Mouse (Mus musculus): ENCODE measurements around the gene Itprid2. TPM values are rescaled to one million over a fixed set of nuclear protein-coding genes. Genes with fewer than 3 reads are reported as not detected.

Gene Itprid2
- polyA plus RNA-seq, 1 experiment from 2014 or later, result 5.1 TPM

DNA sequence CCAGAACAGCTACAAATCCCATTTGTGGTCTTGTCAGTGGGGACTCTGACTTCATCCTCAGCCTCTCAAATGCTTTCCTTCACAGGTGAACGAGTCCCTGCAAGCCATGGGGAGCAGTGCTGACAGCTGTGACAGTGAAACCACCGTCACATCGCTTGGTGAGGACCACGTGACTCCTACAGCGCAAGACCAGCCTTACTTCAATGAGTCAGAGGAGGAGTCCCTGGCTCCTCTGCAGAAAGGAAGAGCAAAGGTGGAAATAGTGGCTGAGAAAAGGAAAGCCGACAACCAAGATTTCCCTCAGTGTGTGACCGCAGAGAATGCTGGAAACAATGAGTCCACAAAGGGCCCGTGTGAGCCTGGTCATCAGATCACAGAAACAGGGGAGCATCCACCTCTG, 21.9 kb downstream of the Itprid2 start:
- Histone ChIP-seq H3K4me3 (replicated peaks; ENCODE audit: low read depth, low read length) (no peak overlapping the region), H3K4me2 (ENCODE audit: low read length) (no peak overlapping the region), H3K9ac (replicated peaks; ENCODE audit: low read length) (no peak overlapping the region), H3K36me3 (ENCODE audit: control insufficient read depth, insufficient read depth, low read length) (peaks cover 28% of the 10 kb centered on the region), H3K27ac (replicated peaks; ENCODE audit: low read depth, low read length) (no peak overlapping the region), H3K27me3 (ENCODE audit: control insufficient read depth, insufficient read depth, low read length) (no peaks in the 10 kb centered on the region), H3K9me3 (ENCODE audit: control insufficient read depth, low read length) (no peaks in the 10 kb centered on the region), H3K4me1 (ENCODE audit: control insufficient read depth, insufficient read depth, low read length) (no peaks in the 10 kb centered on the region)
- 82% methylated on average over 8 of the region's 8 CpGs for WGBS
- DNase-seq, result no peak
- ATAC-seq (ENCODE audit: low FRiP score, low TSS enrichment), result no peak

DNA sequence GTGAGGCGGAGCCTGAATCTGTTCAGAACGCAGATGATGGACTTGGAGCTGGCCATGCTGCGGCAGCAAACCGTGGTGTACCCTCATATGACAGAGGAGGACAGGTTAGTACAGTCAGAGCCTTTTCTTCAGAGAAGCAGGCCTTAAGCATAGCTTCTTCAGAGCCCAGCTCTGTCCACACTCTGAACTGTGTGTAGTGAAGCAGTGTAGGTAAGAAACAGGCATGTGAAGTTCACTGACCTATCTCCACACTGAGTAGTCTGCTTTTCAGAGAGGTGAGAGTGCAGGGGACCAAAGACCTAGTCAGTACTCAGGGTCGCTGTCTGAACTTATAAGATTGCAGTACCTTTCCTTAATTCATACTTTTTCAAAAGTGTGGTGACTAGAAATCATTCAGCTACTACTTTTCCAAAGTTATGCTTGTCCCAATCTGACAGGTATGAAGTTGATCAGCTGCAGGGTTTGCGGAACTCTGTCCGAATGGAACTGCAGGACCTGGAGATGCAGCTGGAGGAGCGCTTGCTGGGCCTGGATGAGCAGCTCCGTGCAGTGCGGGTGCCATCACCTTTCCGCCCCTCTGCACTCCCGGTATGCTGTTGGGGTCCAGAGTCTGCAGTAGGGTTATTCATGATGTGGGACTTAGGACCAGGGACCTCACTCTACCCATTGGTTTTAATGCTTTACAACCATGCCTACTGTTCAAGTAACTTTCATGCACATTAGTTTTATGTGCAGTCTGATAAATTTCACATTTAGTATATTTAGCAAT, 25.4 kb downstream of the Itprid2 start:
- DNase-seq (no peak), ATAC-seq (ENCODE audit: low FRiP score, low TSS enrichment) (no peak)
- Histone ChIP-seq H3K9ac (replicated peaks; ENCODE audit: low read length) (no peak overlapping the region), H3K9me3 (ENCODE audit: control insufficient read depth, low read length) (no peaks in the 10 kb centered on the region), H3K27me3 (ENCODE audit: control insufficient read depth, insufficient read depth, low read length) (no peaks in the 10 kb centered on the region), H3K36me3 (ENCODE audit: control insufficient read depth, insufficient read depth, low read length) (peaks cover 33% of the 10 kb centered on the region), H3K4me3 (replicated peaks; ENCODE audit: low read depth, low read length) (no peak overlapping the region), H3K27ac (replicated peaks; ENCODE audit: low read depth, low read length) (no peak overlapping the region), H3K4me1 (ENCODE audit: control insufficient read depth, insufficient read depth, low read length) (no peaks in the 10 kb centered on the region), H3K4me2 (ENCODE audit: low read length) (no peak overlapping the region)
- WGBS, result 72% methylated on average over 12 of the region's 12 CpGs

DNA sequence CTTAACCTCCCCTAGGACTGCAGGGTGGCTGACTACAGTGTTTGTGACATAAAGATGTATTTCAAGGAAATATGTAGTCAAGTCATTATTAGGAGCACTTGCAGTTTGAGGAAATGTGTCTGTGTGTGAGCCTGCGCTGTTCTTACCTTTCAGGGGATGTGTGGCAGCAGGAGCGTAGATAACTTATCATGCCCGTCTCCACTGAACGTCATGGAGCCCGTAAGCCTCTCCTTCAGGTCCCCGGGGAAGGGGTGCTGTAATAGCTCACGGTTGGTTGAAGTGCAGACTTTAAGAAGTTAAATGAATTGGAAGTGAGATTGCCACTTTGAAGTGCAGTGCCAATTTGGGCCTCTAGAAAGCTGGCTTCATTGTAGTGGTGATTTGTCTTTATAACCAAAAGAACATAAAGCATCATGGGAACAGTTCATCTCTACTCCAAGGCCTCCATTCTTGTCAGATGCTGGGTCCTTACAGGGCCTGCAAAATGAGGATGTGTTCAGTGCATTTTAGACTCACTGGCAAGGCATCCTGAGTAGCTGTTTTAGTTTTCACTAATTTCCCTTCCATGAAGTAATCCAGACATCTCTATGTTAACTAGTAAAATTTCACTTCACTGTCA, 26.4 kb downstream of the Itprid2 start:
- peaks cover 33% of the 10 kb centered on the region for H3K36me3 ChIP-seq (ENCODE audit: control insufficient read depth, insufficient read depth, low read length)
- no peak overlapping the region for H3K27ac ChIP-seq (replicated peaks; ENCODE audit: low read depth, low read length)
- DNase-seq, result no peak
- no peak for ATAC-seq (ENCODE audit: low FRiP score, low TSS enrichment)
- no peaks in the 10 kb centered on the region for H3K4me1 ChIP-seq (ENCODE audit: control insufficient read depth, insufficient read depth, low read length)
- H3K4me3 ChIP-seq (replicated peaks; ENCODE audit: low read depth, low read length), result no peak overlapping the region
- no peaks in the 10 kb centered on the region for H3K9me3 ChIP-seq (ENCODE audit: control insufficient read depth, low read length)
- 70% methylated on average over 7 of the region's 7 CpGs for WGBS
- no peaks in the 10 kb centered on the region for H3K27me3 ChIP-seq (ENCODE audit: control insufficient read depth, insufficient read depth, low read length)
- H3K9ac ChIP-seq (replicated peaks; ENCODE audit: low read length), result no peak overlapping the region
- no peak overlapping the region for H3K4me2 ChIP-seq (ENCODE audit: low read length)

DNA sequence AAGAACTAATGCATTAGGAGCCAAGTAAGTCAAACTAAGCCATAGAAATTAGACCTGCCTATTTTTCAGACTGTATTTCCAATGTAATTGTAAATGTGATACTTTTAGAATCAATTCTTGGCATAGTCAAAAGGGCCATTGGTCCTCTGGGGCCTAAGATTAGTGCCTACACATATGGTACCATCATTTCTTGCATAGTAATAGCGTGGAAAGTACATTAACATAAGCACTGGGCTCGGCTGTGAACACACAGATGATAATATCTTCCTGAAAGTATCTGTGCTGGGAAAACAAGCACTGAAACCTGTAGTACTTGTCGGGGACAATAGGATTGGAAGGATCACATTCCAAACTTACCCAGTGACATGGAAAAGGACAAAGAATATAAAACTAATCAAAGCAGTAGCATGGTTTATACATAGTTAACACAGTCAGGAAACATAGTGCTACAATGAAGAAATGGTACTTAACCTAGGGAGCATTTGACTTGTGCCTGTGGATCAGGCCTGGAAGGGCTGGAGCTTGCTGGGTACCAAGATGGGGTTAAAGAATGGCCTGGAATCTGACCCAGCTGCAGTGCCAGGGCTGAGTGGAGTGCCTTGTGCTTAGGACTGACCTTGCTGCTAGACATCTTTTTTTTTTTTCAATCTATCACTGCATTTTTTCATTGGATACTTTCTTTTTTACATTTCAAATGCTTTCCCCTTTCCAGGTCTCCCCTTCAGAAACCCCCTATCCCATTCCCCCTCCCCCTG, 29.6 kb downstream of the Itprid2 start:
- peak; percentile 31 for DNase-seq
- Histone ChIP-seq H3K4me3 (replicated peaks; ENCODE audit: low read depth, low read length) (no peak overlapping the region), H3K27ac (replicated peaks; ENCODE audit: low read depth, low read length) (no peak overlapping the region), H3K9ac (replicated peaks; ENCODE audit: low read length) (no peak overlapping the region), H3K27me3 (ENCODE audit: control insufficient read depth, insufficient read depth, low read length) (no peaks in the 10 kb centered on the region), H3K4me2 (ENCODE audit: low read length) (no peak overlapping the region), H3K9me3 (ENCODE audit: control insufficient read depth, low read length) (no peaks in the 10 kb centered on the region), H3K4me1 (ENCODE audit: control insufficient read depth, insufficient read depth, low read length) (no peaks in the 10 kb centered on the region), H3K36me3 (ENCODE audit: control insufficient read depth, insufficient read depth, low read length) (peaks cover 11% of the 10 kb centered on the region; the same call in 1 of the 2 replicates)
- 34% methylated on average over 3 of the region's 3 CpGs for WGBS
- no peak for ATAC-seq (ENCODE audit: low FRiP score, low TSS enrichment)

DNA sequence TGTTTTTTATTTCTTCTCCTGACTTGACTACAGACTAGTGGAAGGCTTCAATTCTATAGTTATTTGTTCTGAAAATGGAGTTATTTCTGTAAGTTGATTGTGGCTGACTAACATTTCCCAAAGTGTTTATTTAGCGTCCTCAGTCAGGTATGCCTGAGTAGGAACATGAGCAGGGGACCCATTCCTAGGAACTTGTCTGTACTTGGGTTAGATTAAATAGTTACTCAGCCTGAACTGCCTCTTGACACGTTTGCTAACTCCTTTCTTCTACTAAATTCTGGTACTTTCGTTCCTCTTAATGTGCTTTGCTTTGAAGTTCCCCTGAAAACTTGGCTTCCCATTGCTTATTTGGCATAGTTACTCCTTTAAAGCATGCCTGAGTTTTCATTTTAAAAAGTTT, 30.3 kb downstream of the Itprid2 start:
- Histone ChIP-seq H3K36me3 (ENCODE audit: control insufficient read depth, insufficient read depth, low read length) (peaks cover 8% of the 10 kb centered on the region; the same call in 1 of the 2 replicates), H3K27ac (replicated peaks; ENCODE audit: low read depth, low read length) (no peak overlapping the region), H3K4me3 (replicated peaks; ENCODE audit: low read depth, low read length) (no peak overlapping the region), H3K9me3 (ENCODE audit: control insufficient read depth, low read length) (no peaks in the 10 kb centered on the region), H3K4me2 (ENCODE audit: low read length) (no peak overlapping the region), H3K4me1 (ENCODE audit: control insufficient read depth, insufficient read depth, low read length) (no peaks in the 10 kb centered on the region), H3K27me3 (ENCODE audit: control insufficient read depth, insufficient read depth, low read length) (no peaks in the 10 kb centered on the region), H3K9ac (replicated peaks; ENCODE audit: low read length) (no peak overlapping the region)
- no peak for ATAC-seq (ENCODE audit: low FRiP score, low TSS enrichment)
- WGBS, result 53% methylated on average over 3 of the region's 3 CpGs
- DNase-seq, result no peak

DNA sequence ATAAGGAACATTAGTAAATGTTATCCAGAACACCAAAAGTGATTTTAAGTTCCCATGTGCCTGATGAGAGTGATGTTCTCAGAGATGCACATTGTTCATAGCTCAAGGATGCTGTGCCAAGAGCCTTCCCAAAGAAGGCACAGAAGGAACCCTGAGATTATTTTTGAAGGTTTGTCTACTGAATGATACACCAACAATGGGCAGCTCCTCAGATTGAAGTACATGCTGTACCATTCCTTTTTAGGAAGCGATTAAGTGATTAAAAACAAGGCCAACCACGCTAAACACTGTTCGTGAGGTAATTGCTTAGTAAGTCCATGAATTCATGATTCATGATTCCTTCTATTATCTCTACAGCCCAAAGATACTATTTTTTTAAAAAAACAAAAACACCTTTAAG, 40.1 kb downstream of the Itprid2 start:
- H3K27me3 ChIP-seq (ENCODE audit: control insufficient read depth, insufficient read depth, low read length), result no peaks in the 10 kb centered on the region
- H3K9me3 ChIP-seq (ENCODE audit: control insufficient read depth, low read length), result no peaks in the 10 kb centered on the region
- no peak overlapping the region for H3K9ac ChIP-seq (replicated peaks; ENCODE audit: low read length)
- H3K4me1 ChIP-seq (ENCODE audit: control insufficient read depth, insufficient read depth, low read length), result no peaks in the 10 kb centered on the region
- H3K27ac ChIP-seq (replicated peaks; ENCODE audit: low read depth, low read length), result no peak overlapping the region
- DNase-seq (no peak), ATAC-seq (ENCODE audit: low FRiP score, low TSS enrichment) (no peak)
- WGBS, result 96% methylated on average over 3 of the region's 3 CpGs
- H3K36me3 ChIP-seq (ENCODE audit: control insufficient read depth, insufficient read depth, low read length), result no peaks in the 10 kb centered on the region
- no peak overlapping the region for H3K4me2 ChIP-seq (ENCODE audit: low read length)
- no peak overlapping the region for H3K4me3 ChIP-seq (replicated peaks; ENCODE audit: low read depth, low read length)

- DNase-seq (no peak), ATAC-seq (ENCODE audit: low FRiP score, low TSS enrichment) (no peak)
- H3K4me1 ChIP-seq (ENCODE audit: control insufficient read depth, insufficient read depth, low read length), result no peaks in the 10 kb centered on the region
- WGBS, result 98% methylated on average over 1 of the region's 1 CpGs
- no peaks in the 10 kb centered on the region for H3K36me3 ChIP-seq (ENCODE audit: control insufficient read depth, insufficient read depth, low read length)
- no peaks in the 10 kb centered on the region for H3K9me3 ChIP-seq (ENCODE audit: control insufficient read depth, low read length)
- no peak overlapping the region for H3K4me3 ChIP-seq (replicated peaks; ENCODE audit: low read depth, low read length)
- H3K27me3 ChIP-seq (ENCODE audit: control insufficient read depth, insufficient read depth, low read length), result no peaks in the 10 kb centered on the region
- H3K4me2 ChIP-seq (ENCODE audit: low read length), result no peak overlapping the region
- no peak overlapping the region for H3K9ac ChIP-seq (replicated peaks; ENCODE audit: low read length)
- H3K27ac ChIP-seq (replicated peaks; ENCODE audit: low read depth, low read length), result no peak overlapping the region
Observed at GRCm38 (mm10) chr2:79677663-79678257, 42.6 kb downstream of the Itprid2 start.

DNA sequence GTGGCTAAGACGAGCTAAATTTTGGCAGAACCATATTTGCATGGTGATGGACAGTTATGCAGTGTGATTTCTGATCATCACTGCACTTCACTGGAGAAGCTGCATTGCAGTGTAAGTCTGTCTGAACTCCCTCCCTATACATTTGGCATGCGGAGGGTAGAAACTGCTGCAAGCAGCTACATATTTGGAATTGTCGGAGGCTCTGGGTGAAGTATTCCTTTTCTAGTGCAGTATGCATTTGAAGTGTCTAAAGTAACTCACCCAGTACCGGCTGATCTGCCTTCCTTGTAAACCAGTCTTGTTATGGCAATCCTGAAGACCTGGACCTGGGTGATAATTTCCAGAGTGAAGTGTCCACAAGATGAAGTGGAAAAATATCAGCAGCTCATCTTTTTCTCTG, 46.5 kb downstream of the Itprid2 start:
- WGBS, result 89% methylated on average over 4 of the region's 4 CpGs
- H3K27ac ChIP-seq (replicated peaks; ENCODE audit: low read depth, low read length), result no peak overlapping the region
- no peak for ATAC-seq (ENCODE audit: low FRiP score, low TSS enrichment)

More for the DNA sequence above, 46.5 kb downstream of the Itprid2 start:
- no peaks in the 10 kb centered on the region for H3K27me3 ChIP-seq (ENCODE audit: control insufficient read depth, insufficient read depth, low read length)
- H3K4me1 ChIP-seq (ENCODE audit: control insufficient read depth, insufficient read depth, low read length), result no peaks in the 10 kb centered on the region
- no peak for DNase-seq
- no peak overlapping the region for H3K4me3 ChIP-seq (replicated peaks; ENCODE audit: low read depth, low read length)
- no peaks in the 10 kb centered on the region for H3K36me3 ChIP-seq (ENCODE audit: control insufficient read depth, insufficient read depth, low read length)
- H3K9me3 ChIP-seq (ENCODE audit: control insufficient read depth, low read length), result no peaks in the 10 kb centered on the region
- no peak overlapping the region for H3K4me2 ChIP-seq (ENCODE audit: low read length)
- H3K9ac ChIP-seq (replicated peaks; ENCODE audit: low read length), result no peak overlapping the region

Measured in midbrain, embryonic 14.5 days (tissue).